Mouse (Mus musculus) lung, embryonic 15.5 days (tissue): ENCODE measurements around the gene Slc50a1. TPM values are rescaled to one million over a fixed set of nuclear protein-coding genes. Genes with fewer than 3 reads are reported as not detected.

ENCODE experiments used
- ATAC-seq: fragments of 200-750 bp; cut with Nextera tagmentation; 2 replicates; pipeline ENCODE4 v1.8.0; 2017; ENCODE audit warnings: moderate number of reproducible peaks, borderline replicate concordance; ENCODE audit not compliant: low FRiP score, low TSS enrichment; ENCODE audit errors: extremely low read depth
- H3K27ac ChIP-seq: fragments of 300-500 bp; sonication (generic); 2 replicates; pipeline ENCODE4 v1.5.1; 2015; ENCODE audit warnings: moderate library complexity, mild to moderate bottlenecking, inconsistent platforms
- H3K27me3 ChIP-seq: fragments of 300-500 bp; sonication (generic); 2 replicates; pipeline ENCODE4 v1.6.1; 2015; ENCODE audit warnings: inconsistent platforms
- H3K36me3 ChIP-seq: fragments of 300-500 bp; sonication (generic); 2 replicates; pipeline ENCODE4 v1.6.1; 2015; ENCODE audit warnings: inconsistent platforms
- H3K4me1 ChIP-seq: fragments of 300-500 bp; sonication (generic); 2 replicates; pipeline ENCODE4 v1.6.1; 2015; ENCODE audit warnings: inconsistent platforms
- H3K4me2 ChIP-seq: fragments of 300-500 bp; sonication (generic); 2 replicates; pipeline ENCODE4 v1.6.1; 2015; ENCODE audit warnings: inconsistent platforms, mild to moderate bottlenecking, moderate library complexity
- H3K4me3 ChIP-seq: fragments of 300-500 bp; sonication (generic); 2 replicates; pipeline ENCODE4 v1.5.1; 2015; ENCODE audit warnings: mild to moderate bottlenecking, inconsistent platforms
- H3K9ac ChIP-seq: fragments of 300-500 bp; sonication (generic); 2 replicates; pipeline ENCODE4 v1.6.1; 2015; ENCODE audit warnings: inconsistent platforms
- H3K9me3 ChIP-seq: fragments of 300-500 bp; sonication (generic); 2 replicates; pipeline ENCODE4 v1.6.1; 2016; ENCODE audit warnings: inconsistent platforms
- WGBS: fragments of 180-500 bp; shearing (Covaris S2); methylation state at CpG from one replicate; pipeline ENCODE4 v1.1.7; 2015; 5-methylcytosine and 5-hydroxymethylcytosine counted together
- polyA plus RNA-seq: library from polyadenylated mRNA; unstranded; fragments of >200 nt; fragmentation: Nextera tagmentation; extraction: Ambion mirVana; gene quantifications from 2 replicates; pipeline ENCODE4 v1.2.1, GENCODE M21; 2015

Gene Slc50a1
- polyA plus RNA-seq, 1 experiment from 2014 or later, result 65.4 TPM

DNA sequence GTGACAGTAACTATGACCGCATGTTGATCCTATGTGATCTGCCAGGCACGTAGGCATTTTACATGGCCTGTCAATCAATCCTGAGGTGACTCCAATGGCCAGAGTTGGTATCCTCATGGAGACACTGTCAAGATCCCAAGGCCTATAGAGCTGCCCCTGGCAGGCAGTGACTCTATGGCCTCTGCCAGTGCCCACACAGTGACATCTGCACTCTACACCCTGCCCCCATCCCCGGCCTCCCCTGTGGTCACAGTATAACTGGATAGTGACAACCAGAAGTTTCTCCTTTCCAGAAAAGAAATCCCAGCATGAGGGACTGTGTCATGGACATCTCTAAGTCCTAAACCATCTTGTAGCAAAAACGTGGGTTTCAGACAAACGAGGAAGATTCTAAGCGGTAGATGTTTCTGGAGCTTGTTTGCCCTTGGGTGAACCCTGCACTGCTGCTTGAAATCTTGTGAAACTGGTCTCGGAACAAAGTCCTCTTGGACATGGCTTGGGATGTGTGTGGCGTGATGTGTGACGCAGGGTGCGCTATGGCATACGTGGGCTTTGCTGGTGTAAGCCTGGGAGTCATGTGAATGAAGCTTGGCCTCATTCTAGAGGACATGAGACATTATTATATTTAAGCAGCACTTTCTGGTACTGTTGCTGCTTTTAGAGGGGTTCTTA lies 23.0 kb upstream of the Slc50a1 start:
- H3K27me3 ChIP-seq, result no peaks in the 10 kb centered on the region
- no peak for ATAC-seq
- H3K27ac ChIP-seq, result no peak overlapping the region
- WGBS, result 84% methylated on average over 11 of the region's 11 CpGs
- no peaks in the 10 kb centered on the region for H3K4me1 ChIP-seq
- no peaks in the 10 kb centered on the region for H3K36me3 ChIP-seq
- no peak overlapping the region for H3K4me3 ChIP-seq
- H3K9ac ChIP-seq, result no peak overlapping the region
- H3K4me2 ChIP-seq, result no peak overlapping the region
- H3K9me3 ChIP-seq, result no peaks in the 10 kb centered on the region

DNA sequence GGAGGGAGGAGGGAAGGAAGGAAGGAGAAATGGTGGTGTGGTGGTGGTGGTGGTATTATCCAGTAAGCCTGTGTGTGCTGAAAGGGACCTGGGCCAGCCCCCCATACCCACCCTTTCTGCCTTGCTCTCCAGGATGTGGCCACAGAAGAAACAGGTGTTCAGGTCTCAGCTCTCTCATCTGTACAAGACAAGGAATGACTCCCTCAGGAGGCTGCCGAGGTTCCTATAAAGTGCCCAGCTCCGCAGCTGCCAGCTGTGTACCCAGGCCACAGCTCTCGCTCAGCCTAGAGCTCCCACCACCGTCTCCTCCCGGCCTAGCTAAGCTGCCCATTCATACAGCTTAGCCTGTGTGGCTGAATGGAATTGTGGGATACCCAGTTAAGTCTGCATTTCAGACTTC lies 21.9 kb upstream of the Slc50a1 start:
- H3K27me3 ChIP-seq, result no peaks in the 10 kb centered on the region
- no peaks in the 10 kb centered on the region for H3K9me3 ChIP-seq
- H3K36me3 ChIP-seq, result no peaks in the 10 kb centered on the region
- peaks cover 5% of the 10 kb centered on the region; the same call in 1 of the 2 replicates for H3K4me1 ChIP-seq
- H3K4me2 ChIP-seq, result no peak overlapping the region
- WGBS, result 67% methylated on average over 5 of the region's 5 CpGs
- no peak overlapping the region for H3K4me3 ChIP-seq
- no peak overlapping the region for H3K9ac ChIP-seq
- H3K27ac ChIP-seq, result no peak overlapping the region
- ATAC-seq, result no peak

DNA sequence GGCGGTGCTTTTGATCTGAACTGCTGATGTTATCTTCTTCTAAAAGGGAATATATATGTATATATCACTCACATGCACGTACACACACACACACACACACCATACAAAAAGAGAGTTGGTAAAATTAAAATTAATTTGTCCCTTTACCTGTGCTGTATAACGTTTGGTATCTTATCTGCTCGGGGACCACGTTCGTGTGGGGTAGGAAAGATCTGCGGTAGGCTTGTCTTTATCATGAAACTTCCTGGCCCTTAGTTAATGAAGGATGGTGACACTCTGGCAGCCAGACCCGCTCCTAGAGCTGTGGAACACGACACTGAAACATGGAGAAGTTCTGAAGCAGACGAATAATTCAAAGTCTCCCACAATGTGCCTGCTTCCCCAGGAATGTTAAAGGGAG lies 21.5 kb upstream of the Slc50a1 start:
- Histone ChIP-seq H3K27me3 (no peaks in the 10 kb centered on the region), H3K9me3 (no peaks in the 10 kb centered on the region), H3K4me2 (no peak overlapping the region), H3K9ac (no peak overlapping the region), H3K36me3 (no peaks in the 10 kb centered on the region), H3K27ac (no peak overlapping the region), H3K4me3 (no peak overlapping the region), H3K4me1 (peaks cover 5% of the 10 kb centered on the region; the same call in 1 of the 2 replicates)
- ATAC-seq, result no peak
- WGBS, result 47% methylated on average over 10 of the region's 10 CpGs

DNA sequence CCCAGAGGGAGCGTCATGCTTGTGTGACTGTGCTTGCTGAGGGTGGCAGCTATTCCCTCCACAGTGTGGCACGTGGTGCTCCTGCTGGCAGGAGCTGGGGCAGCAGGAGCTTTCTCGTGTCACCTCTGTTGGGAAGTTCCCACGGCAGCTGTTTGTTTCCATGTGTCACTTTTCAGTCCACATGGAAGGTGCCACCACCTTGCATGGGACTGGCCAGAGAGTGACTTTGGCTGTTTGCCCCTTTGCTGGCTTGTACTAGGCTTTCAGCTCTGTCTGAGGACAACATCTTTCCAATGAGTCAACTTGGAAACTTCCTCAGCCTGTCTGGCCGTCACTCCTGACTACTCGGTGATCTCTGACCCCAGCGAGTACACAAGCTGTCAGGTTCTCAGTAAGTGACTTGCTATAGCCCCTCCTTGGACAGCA lies 18.1 kb upstream of the Slc50a1 start:
- H3K36me3 ChIP-seq, result no peaks in the 10 kb centered on the region
- no peak overlapping the region for H3K9ac ChIP-seq
- ATAC-seq, result no peak
- 20% methylated on average over 7 of the region's 7 CpGs for WGBS
- H3K9me3 ChIP-seq, result no peaks in the 10 kb centered on the region
- no peaks in the 10 kb centered on the region for H3K27me3 ChIP-seq
- H3K4me3 ChIP-seq, result no peak overlapping the region
- peaks cover 5% of the 10 kb centered on the region; the same call in 1 of the 2 replicates for H3K4me1 ChIP-seq
- H3K27ac ChIP-seq, result no peak overlapping the region
- no peak overlapping the region for H3K4me2 ChIP-seq

DNA sequence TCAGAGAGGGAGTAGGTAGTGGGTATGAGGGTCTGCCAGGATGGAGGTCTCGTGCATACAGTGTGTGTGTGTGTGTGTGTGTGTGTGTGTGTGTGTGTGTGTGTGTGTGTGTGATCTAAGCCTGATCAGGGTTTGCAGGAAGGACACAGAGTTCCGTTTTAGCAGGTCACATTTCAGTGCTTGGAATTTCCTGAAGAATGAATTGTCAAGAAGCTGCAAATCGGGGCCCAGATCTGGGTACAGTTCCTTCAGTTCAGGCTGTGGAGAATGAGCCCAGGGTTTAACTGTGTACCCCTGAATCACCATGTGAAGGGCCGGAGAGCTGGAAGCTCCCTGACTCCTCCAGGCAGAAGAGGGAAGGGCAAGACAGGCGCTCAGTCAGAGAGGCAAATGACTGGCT lies 16.9 kb upstream of the Slc50a1 start:
- Histone ChIP-seq H3K4me1 (peaks cover 5% of the 10 kb centered on the region; the same call in 1 of the 2 replicates), H3K4me3 (no peak overlapping the region), H3K36me3 (no peaks in the 10 kb centered on the region), H3K9ac (no peak overlapping the region), H3K27me3 (no peaks in the 10 kb centered on the region), H3K9me3 (no peaks in the 10 kb centered on the region), H3K4me2 (no peak overlapping the region), H3K27ac (peak overlapping the region; percentile 56)
- 46% methylated on average over 5 of the region's 5 CpGs for WGBS
- ATAC-seq, result no peak

DNA sequence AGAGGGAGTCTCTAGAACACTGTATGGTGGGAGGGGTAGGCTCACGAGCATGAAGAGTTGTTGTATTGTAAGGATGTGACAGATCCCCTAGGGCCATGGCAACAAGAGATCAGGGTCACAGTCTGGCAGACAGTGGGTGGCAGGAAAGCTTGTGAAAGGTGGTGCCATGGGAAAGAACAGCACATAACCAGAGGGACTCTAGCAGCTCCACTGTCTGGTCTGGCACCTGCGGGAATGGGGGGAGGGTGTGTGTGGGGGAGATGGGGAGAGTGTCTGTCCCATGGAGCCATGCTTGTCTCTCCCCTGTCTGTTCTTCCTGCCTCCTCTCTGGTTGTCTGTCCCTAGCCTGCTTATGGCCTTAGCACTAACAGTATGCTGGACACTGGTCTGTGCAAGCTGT lies 15.2 kb upstream of the Slc50a1 start:
- Histone ChIP-seq H3K4me1 (peaks cover 20% of the 10 kb centered on the region), H3K4me3 (no peak overlapping the region), H3K9me3 (no peaks in the 10 kb centered on the region), H3K4me2 (no peak overlapping the region), H3K9ac (no peak overlapping the region), H3K36me3 (no peaks in the 10 kb centered on the region), H3K27ac (no peak overlapping the region), H3K27me3 (0 out of 2 replicates have a peak, but pooled peaks cover 4% of the 10 kb centered on the region)
- ATAC-seq, result no peak
- WGBS, result 29% methylated on average over 2 of the region's 2 CpGs

DNA sequence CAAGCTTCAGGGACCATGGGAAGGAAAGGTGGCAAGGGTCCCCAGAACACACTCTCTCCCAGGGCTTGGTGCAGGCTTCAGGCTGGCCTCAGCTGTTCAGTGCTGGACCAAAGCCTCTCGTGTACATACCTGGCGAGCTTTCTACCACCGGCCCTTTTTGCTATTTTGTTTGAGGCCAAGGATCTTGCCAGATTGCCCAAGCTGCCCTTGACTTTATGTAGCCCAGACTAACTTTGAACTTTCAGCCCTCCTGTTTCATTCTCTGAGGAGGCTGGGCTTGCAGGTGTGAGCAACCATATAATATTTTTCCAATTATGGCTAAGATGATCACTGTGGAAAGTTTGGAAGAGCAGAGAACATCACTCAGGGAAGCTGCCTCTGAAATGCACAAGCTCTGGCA lies 13.9 kb upstream of the Slc50a1 start:
- no peak overlapping the region for H3K4me2 ChIP-seq
- H3K4me1 ChIP-seq, result peaks cover 27% of the 10 kb centered on the region
- 75% methylated on average over 3 of the region's 3 CpGs for WGBS
- H3K9me3 ChIP-seq, result no peaks in the 10 kb centered on the region
- H3K27ac ChIP-seq, result no peak overlapping the region
- peaks cover 8% of the 10 kb centered on the region; the same call in 1 of the 2 replicates for H3K27me3 ChIP-seq
- no peak overlapping the region for H3K4me3 ChIP-seq
- H3K36me3 ChIP-seq, result no peaks in the 10 kb centered on the region
- no peak overlapping the region for H3K9ac ChIP-seq
- no peak for ATAC-seq

DNA sequence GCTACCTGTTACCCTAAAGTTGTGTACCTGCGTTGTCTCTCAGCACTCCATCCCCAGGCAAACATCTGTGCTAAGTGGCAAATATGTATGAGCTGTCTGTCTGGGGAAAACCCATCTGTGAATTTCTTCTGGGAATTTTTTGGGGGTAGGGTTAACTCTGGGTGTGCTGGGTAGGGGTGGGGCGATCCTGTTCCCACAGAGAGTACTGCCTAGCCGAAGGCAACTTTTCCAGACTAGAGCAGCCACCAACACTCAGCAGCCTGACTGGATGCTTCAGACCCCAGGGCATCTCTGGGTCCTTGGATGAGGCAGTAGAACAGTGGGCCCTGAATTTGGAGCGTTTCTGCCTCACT lies 11.9 kb upstream of the Slc50a1 start:
- Histone ChIP-seq H3K4me2 (0 out of 2 replicates have a peak overlapping the region, but pooled peaks have one; percentile 85), H3K9ac (no peak overlapping the region), H3K4me3 (no peak overlapping the region), H3K4me1 (peaks cover 29% of the 10 kb centered on the region), H3K27me3 (peaks cover 8% of the 10 kb centered on the region; the same call in 1 of the 2 replicates), H3K36me3 (no peaks in the 10 kb centered on the region), H3K27ac (0 out of 2 replicates have a peak overlapping the region, but pooled peaks have one; percentile 15), H3K9me3 (no peaks in the 10 kb centered on the region)
- ATAC-seq, result no peak
- WGBS, result 12% methylated on average over 4 of the region's 4 CpGs

DNA sequence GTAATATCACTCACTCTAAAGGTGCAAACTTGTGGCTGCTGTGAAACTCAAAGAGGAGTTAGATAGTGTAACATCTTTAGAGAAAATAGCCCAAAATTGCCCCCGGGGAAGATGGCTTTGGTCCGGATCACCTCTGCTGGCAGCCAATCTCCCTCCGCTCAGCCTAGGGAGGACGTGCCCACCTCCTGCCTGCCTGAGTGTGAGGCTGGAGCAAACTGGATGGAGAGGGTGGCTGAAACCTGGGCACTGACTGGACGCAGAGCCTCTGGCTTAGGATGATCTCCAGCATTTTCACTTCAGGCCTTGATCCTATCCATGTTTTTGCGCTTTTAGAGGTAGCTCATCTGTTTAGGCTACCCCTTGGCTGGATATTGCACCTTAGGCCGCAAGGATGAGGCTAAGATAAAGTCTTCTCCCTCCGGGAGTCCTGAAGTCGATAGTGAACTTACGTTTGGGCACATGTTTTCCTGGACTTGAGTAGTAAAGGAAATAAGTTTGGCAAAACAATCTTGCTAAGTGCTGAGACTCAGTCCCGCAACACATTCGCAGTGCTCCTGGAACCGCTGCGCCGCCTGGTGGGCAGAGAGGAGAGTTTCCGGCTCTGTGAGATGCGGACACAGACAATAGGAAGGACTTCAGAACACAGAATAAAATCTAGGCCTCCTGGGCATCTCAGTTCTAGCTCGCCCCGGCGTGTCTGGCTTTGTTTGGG lies 11.4 kb upstream of the Slc50a1 start:
- ATAC-seq, result no peak
- no peaks in the 10 kb centered on the region for H3K36me3 ChIP-seq
- H3K4me3 ChIP-seq, result peak overlapping the region; percentile 64
- peak overlapping the region; percentile 77; the same call in 1 of the 2 replicates for H3K9ac ChIP-seq
- H3K27ac ChIP-seq, result peak overlapping the region; percentile 94
- H3K27me3 ChIP-seq, result peaks cover 8% of the 10 kb centered on the region; the same call in 1 of the 2 replicates
- 12% methylated on average over 20 of the region's 20 CpGs for whole genome bisulfite sequencing
- H3K4me2 ChIP-seq, result peak overlapping the region; percentile 85
- no peaks in the 10 kb centered on the region for H3K9me3 ChIP-seq
- peaks cover 35% of the 10 kb centered on the region for H3K4me1 ChIP-seq

DNA sequence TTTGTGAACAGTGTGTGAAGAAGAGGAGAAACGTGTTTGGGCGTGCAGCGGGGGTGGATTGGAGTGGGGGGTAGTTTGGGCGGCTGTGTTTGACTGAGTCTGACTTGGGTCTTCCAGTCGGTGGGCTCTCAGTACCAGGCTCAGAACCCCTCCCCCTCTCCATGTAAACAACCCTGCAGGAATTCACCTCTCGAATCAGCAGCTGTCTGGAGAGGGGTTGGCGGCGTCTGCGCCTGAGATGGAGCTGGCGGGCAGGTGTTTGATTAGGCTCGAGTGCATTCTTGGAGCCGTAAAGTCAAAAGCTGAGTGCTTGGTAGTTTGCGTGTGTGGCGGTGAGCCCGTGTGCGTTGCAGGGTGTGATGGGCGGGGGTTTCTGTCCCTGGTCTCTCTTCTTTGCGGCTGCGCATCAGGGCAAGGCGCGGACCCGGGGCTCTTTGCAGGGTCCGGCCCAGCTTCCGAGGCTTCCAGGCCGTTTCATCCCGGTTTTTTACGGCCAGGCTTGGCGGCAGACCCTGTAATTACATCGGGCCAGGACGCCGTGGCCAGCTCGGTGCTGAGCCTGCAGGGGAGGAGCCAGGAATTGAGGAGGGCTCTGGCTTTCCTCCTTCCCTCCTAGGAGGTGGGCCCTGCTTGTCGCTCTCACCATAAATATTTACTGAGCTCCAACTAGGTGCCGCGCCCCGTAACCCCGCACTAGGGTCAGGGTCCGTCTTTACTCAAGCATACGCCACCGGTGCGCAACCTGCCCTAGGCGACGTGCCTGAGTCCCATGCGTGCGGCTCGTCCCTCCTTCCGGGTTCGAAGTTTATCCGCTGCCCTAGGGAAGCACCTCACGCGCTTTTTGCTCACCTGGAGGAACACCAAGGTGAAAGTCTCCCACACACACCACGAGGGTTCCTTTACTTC lies 10.5 kb upstream of the Slc50a1 start, which contains the start of gene Efna1:
Gene Efna1, minus strand, starts transcription at position 537 of the 906 bp plus-strand sequence.
- H3K4me2 ChIP-seq, result peak within 1 kb of the TSS; percentile 85
- peaks cover 8% of the 10 kb centered on the region; the same call in 1 of the 2 replicates for H3K27me3 ChIP-seq
- H3K4me1 ChIP-seq, result peaks cover 43% of the 10 kb centered on the region
- ATAC-seq, result peak; percentile 32; the same call in 1 of the 2 replicates
- peak within 1 kb of the TSS; percentile 77 for H3K9ac ChIP-seq
- H3K27ac ChIP-seq, result peak within 1 kb of the TSS; percentile 94
- WGBS, result under 1% methylated on average over 52 of the region's 52 CpGs
- peak within 1 kb of the TSS; percentile 64 for H3K4me3 ChIP-seq
- peaks cover 2% of the 10 kb centered on the region; the same call in 1 of the 2 replicates for H3K36me3 ChIP-seq
- H3K9me3 ChIP-seq, result no peaks in the 10 kb centered on the region

DNA sequence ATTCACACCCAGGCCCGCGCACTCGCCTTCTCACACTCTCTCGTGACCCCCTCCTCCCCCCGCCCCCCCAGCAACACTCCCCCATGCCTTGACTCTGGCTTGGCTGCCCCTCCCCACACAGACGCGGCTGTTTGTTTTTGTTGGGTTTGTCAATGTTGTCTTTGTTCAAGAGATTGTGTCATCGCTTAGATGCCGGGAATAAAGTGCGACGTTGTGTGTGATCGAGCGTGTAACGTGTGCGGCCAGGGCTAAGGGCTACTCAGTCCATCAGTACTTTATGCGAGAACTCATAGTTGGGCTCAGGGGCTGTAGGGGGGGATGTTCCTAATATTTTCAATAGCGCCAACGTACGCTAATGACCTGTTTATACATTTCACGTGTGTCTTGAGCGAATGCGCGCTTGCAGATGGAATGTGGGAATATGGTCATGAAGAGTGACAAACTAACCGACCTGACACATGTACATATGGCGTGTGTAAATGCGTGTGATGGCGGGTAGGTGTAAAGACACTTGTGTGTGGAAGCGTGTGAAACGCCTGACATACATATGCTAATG lies 9.8 kb upstream of the Slc50a1 start:
- under 1% methylated on average over 29 of the region's 29 CpGs for WGBS
- no peaks in the 10 kb centered on the region for H3K9me3 ChIP-seq
- H3K4me2 ChIP-seq, result peak overlapping the region; percentile 85
- H3K36me3 ChIP-seq, result peaks cover 8% of the 10 kb centered on the region; the same call in 1 of the 2 replicates
- H3K4me3 ChIP-seq, result peak overlapping the region; percentile 64
- 0 out of 2 replicates have a peak, but pooled peaks have one; percentile 8 for ATAC-seq
- peak overlapping the region; percentile 94 for H3K27ac ChIP-seq
- H3K27me3 ChIP-seq, result peaks cover 8% of the 10 kb centered on the region; the same call in 1 of the 2 replicates
- H3K4me1 ChIP-seq, result peaks cover 43% of the 10 kb centered on the region
- H3K9ac ChIP-seq, result peak overlapping the region; percentile 77
